Mouse (Mus musculus) stomach, postnatal 0 days (tissue): ENCODE measurements at regions not wholly inside any gene's neighbourhood (a gene's known extent, or its start where the extent isn't known, plus 50 kb on each side); places are given as distances from the start of the nearest gene placed in this dataset.

Source experiments
- CTCF ChIP-seq: IDR thresholded peaks from 2 replicates; pipeline ENCODE4 v1.5.1; 2016; ENCODE audit warnings: antibody characterized with exemption, low read depth, mild to moderate bottlenecking, moderate library complexity
- EP300 ChIP-seq: optimal IDR thresholded peaks from 2 replicates; pipeline ENCODE3; 2016; ENCODE audit warnings: antibody characterized with exemption

- TF ChIP-seq CTCF (peak; percentile 81), EP300 (no peak)
These were observed 817.3 kb downstream of the Basp1 start for GRCm38 (mm10) chr15:24596242-24596641.
